Mouse (Mus musculus): ENCODE data around the gene Pla2g4e. TPM values are rescaled to one million over a fixed set of nuclear protein-coding genes. Genes with fewer than 3 reads are reported as not detected.

Pla2g4e gene
- 0.04 and 0.17 TPM in 2 replicates for polyA plus RNA-seq (2012; rRNA removed)

GRCm38 (mm10) chr2:120244679-120245420 lies at the start of gene Pla2g4e:
Gene Pla2g4e (minus strand): TSS chr2:120245335.

GRCm38 (mm10) chr2:120288995-120289394 lies 43.9 kb upstream of the Pla2g4e start, which contains the start of gene Pla2g4d:
Gene Pla2g4d (minus strand): TSS chr2:120289197.

GRCm38 (mm10) chr2:120154361-120154894 lies 90.7 kb downstream of the Pla2g4e start, which contains the start of gene Ehd4:
Gene Ehd4 (minus strand): TSS chr2:120154606.

Other genes with a start within 250 kb of the Pla2g4e start
- gene Jmjd7, start 217.9 kb downstream of the Pla2g4e start, polyA plus RNA-seq (2012; rRNA removed), result 15.8 and 20.1 TPM in 2 replicates
- gene Gm28042, start 217.8 kb downstream of the Pla2g4e start, polyA plus RNA-seq (2012; rRNA removed), result 14.9 and 17.6 TPM in 2 replicates
- 22.5 and 25.5 TPM in 2 replicates for gene Pla2g4b, start 211.9 kb downstream of the Pla2g4e start, polyA plus RNA-seq (2012; rRNA removed)
- 10.2 and 11.3 TPM in 2 replicates for gene Ehd4, start 90.7 kb downstream of the Pla2g4e start, polyA plus RNA-seq (2012; rRNA removed)
- 0.04 and 0.05 TPM in 2 replicates for gene Pla2g4d, start 43.9 kb upstream of the Pla2g4e start, polyA plus RNA-seq (2012; rRNA removed)
- gene Pla2g4f, start 68.8 kb upstream of the Pla2g4e start, polyA plus RNA-seq (2012; rRNA removed), result 0.05 TPM in 2 replicates
- gene Vps39, start 107.8 kb upstream of the Pla2g4e start, polyA plus RNA-seq (2012; rRNA removed), result 27.2 and 40.2 TPM in 2 replicates
- gene Ganc, start 158.6 kb upstream of the Pla2g4e start, polyA plus RNA-seq (2012; rRNA removed), result 8.5 and 9.9 TPM in 2 replicates
- gene Tmem87a, start 158.8 kb upstream of the Pla2g4e start, polyA plus RNA-seq (2012; rRNA removed), result 20.7 and 26.7 TPM in 2 replicates
- 3.9 and 4.4 TPM in 2 replicates for gene Capn3, start 210.7 kb upstream of the Pla2g4e start, polyA plus RNA-seq (2012; rRNA removed)